Mouse (Mus musculus) adrenal gland (tissue): ENCODE measurements at regions not wholly inside any gene's neighbourhood (a gene's known extent, or its start where the extent isn't known, plus 50 kb on each side); places are given as distances from the start of the nearest gene placed in this dataset.

Source experiments
- intact Hi-C: fragments of 180-260 bp; cut with DNase I; formaldehyde crosslinking; loops from one replicate; pipeline ENCODE4 v1.15.1; 2025

- intact Hi-C loops, result no loop called here
Observed at GRCm38 (mm10) chr17:45242076-45242475, 191.5 kb downstream of the Cdc5l start.

DNA sequence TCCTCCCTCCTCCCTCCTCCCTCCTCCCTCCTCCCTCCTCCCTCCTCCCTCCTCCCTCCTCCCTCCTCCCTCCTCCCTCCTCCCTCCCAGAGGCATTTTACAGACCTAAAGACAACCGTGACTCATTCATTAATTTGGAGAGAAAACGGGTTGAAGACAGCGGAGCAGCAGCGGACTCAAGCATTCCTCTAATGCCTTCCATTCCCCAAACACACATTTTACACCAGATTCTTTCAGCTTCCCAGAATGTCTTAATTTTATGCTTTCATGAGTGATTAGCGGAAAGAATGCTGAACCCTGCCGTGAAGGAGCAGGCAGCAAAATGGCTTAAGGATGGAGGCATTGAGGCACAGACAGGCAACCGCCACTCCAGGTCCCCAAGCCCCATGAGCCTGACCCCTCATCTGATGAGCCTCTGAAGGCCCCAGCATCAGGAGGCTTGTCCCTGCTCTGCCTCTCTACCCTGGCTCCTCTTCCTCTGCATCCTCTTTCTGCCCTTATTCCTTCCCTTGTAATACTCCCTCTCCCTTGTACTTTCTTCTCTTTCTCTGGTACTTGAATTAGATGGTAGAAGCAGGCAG is 192.5 kb downstream of the Cdc5l start:
- intact Hi-C loops, result no loop called here

GRCm38 (mm10) chr17:45240545-45240944 is 193.0 kb downstream of the Cdc5l start:
- intact Hi-C loops, result no loop called here

DNA sequence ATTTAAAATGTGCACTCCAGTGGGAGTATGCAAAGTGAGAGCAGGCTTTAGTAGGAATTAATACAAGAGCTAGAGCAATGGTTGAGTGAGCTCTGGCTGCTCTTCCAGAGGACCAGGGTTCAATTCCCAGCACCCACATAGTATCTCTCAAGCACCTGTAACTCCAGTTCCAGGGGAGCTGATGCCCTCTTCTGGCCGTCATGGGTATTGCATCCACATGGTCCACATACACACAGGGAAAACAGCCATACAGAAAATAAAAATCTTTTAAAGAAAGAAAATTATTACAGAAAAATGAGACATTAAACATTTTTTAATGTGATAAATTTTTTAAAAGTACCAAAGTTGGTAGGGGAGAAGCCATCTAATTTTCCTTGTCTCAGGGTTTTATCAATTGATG is 196.3 kb downstream of the Cdc5l start:
- intact Hi-C loops, result no loop called here

- intact Hi-C loops, result no loop called here
Observed at GRCm38 (mm10) chr17:45235401-45235800, 198.1 kb downstream of the Cdc5l start.

DNA sequence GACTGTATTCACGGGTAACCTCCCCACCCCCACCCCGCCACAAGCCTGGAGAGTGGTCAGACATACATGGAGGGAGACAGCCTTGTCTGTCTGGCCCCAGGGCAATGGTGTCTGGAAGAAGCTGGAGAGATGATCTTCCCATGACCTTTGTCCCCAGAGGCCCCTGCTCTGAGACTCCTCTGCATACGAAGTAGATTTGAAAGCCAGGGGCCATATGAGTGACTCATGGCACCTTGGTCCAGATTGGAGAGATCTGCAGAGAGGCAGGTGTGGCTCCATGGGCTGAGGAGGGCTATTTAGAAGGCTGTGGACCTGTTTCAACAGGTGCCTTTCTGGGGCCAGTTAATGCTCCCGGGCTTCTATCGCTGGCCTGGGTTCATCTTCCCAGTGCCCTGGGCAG is 200.7 kb downstream of the Cdc5l start:
- intact Hi-C loops, result no loop called here

DNA sequence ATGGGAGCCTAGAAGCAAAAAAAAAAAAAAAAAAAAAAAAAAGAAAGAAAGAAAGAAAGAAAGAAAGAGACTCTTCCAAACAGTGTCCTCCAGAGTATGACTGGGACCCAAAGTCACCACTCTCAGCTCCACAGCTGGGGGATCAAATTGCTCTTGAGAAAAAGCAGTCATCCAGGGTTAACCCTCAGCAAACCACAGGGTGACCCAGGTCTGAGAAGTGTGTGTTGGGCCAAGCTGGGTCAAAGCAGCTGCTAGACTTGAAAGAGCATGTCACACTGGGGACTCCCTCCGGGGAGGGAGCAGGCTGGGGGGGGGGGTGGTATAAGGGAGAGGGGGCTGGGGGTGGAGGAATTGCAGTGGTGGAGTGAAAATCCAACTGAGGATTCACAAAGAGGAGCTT is 206.3 kb downstream of the Cdc5l start:
- intact Hi-C loops, result loop anchor here (5.0 kb wide), 1 partner anchor 160 kb away; no protein-coding TSS in a partner anchor

- intact Hi-C loops, result loop anchor here (5.0 kb wide), 1 partner anchor 159 kb away; no protein-coding TSS in a partner anchor
Observed at GRCm38 (mm10) chr17:45226486-45226885, 207.1 kb downstream of the Cdc5l start.

DNA sequence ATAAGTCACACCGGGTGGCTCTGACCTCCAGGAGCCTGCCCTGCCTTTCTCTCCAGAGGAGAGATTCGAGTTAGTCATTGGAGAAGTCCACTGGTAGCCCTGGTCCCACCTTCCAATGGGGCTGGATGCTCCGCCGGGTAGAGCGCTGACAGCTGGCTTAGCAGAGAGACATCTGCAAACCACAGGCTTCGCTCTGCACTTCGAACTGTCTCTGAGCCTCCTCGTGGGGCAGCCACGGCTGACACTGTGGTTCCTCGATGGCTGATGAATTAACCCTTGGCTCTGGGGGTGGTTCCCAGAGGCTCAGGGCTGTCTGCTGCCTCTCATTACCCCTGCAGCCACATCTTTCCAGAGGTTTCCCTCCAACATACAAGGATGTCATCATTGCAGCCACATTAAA is 211.9 kb downstream of the Cdc5l start:
- intact Hi-C loops, result no loop called here

DNA sequence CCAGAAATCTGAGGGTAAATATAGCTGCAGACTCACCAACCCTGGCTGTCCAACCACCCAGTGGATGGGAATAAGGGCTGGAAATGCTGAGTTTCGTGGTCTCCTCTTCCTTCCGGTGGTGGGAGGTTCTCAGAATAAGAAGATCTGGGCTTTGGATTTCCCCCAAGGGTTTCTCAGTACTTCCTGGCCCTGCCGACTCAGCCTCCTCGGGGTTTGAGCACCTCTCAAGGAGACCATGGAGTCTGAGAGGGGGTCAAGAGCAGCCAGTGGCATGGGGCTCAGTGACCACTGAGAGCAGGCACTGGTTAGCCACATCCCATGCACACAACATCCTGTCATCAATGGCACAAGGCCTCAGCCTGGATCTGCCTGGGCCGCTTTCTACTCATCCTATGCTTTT is 216.4 kb downstream of the Cdc5l start:
- intact Hi-C loops, result no loop called here

GRCm38 (mm10) chr17:45215067-45216049 is 218.2 kb downstream of the Cdc5l start:
- intact Hi-C loops, result no loop called here

DNA sequence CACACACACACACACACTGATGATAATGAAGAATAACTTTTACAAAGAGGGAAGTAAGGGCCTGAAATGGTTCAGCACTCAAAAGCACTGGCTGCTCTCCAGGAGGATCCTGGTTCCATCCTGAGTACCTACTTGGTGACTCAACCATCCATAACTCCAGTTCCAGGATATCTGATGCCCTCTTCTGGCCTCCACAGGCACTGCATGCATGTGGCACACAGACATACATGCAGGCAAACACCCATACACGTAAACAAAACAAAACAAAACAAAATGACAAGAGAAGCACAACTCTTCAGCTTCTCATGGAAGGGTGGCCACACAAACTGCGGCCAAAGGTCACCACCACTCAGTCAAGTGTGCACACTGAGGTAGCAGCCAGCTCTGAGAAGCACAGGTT is 222.6 kb downstream of the Cdc5l start:
- intact Hi-C loops, result no loop called here

GRCm38 (mm10) chr17:45209387-45209663 is 224.2 kb downstream of the Cdc5l start:
- intact Hi-C loops, result no loop called here

GRCm38 (mm10) chr17:45208596-45209386 is 224.7 kb downstream of the Cdc5l start:
- intact Hi-C loops, result no loop called here

DNA sequence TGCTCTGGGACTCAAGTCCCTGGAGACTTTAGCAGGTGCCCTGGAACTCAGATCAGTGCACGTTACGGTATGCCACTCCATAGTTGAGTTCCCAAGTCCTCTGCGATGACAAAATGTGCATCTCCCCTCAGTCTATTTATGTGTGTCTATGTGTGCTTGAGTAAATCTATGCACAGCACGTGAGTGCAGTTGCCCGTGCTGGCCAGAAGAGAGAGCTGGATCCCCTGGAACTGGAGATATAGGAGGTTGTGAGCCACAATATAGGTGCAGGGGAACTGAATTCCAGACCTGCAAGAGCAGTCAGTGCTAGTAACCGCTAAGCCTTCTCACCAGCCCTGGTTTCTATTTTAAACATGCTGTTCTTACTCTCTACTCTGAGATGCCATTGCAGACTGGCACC is 237.8 kb downstream of the Cdc5l start:
- intact Hi-C loops, result no loop called here

DNA sequence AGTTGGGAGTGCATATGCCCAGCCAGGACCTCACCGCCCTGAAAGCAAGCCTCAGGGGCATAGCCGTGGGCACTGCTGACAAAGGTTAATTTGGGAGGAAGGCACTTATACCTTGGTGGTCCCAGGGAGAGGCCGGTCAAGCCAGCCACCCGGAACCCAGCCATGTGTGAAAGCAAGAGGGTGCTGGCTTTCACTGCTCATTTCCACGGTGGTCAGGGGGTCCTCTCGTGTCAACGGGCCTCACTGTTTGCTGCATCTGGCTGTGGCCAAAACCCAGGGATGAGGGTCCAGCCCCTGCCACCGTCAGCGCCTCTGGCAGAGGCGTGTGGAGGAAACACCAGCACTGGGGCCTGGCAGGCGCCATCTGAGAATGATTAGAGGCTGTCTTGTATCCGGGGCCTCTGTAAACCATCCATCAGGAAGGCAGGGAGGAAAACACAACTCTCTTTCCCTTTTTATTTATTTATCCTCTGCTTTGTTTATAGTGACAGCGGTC is 238.7 kb downstream of the Cdc5l start:
- intact Hi-C loops, result no loop called here

GRCm38 (mm10) chr17:45193456-45194025 is 240.0 kb downstream of the Cdc5l start:
- intact Hi-C loops, result no loop called here

DNA sequence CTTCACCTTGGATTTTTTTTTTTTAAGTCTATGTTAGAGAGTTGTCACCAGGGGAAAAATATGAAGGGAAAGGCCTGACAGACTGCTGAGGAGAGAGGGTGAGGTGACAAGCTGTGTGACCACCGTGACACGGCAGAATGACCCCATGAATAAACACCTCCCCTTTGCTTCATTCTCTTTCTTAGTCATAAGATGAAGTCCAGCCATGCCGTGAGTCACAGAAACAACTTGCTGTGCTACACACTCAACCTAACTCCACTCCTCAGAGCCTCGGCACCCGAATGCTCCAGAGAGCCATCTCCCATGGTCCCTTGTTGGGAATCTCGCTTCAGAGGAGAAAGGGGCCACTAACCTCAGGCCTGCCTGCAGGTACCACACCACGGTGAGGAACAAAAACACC is 246.1 kb downstream of the Cdc5l start:
- intact Hi-C loops, result no loop called here

GRCm38 (mm10) chr17:45176340-45176739 is 257.2 kb downstream of the Cdc5l start:
- intact Hi-C loops, result no loop called here

DNA sequence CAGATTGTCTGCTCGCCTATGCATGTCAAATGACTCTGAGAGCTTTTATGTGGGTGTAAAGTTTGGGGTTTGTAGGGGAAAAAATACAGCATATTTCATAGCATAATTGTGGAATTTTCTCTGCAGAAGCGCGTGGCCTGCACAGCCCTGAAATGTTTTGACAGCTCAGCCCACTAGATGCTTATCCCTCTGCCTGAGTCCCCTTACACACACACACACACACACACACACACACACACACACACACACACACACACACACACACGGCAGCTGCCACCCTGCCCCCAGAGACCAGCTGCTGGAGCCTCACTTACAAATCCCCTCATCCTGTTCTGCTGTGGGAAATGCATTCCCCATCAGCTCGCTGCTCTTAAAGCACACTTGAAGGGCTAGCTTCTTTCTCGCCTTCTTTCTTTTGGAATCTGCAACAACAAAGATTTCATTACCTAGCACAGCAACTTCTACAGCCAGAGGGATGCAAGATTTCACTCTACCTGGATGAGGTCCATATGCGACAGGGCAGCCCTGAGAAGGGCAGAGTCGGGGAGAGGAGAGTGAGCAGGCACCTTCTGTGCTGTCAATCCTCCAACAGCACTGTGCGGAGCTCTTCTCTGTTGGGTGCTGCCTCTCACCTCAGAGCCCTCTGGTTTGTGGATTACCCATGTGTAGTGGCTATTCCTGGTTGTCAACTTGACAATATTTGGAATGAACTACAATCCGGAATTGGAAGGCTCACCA is 264.1 kb downstream of the Cdc5l start:
- intact Hi-C loops, result no loop called here
